Mouse (Mus musculus) fibroblast of lung, adult 2 months (primary cell): Measurements from ENCODE around the gene Otud4.
"Not testable (repeated sequence)": the region's sequence is repeated elsewhere in the genome, so short reads cannot be mapped to it uniquely, and the experiment has no call there.

Source experiments
- DNase-seq: peaks from one replicate; pipeline ENCODE4 v3.0.0-alpha.2; 2011; ENCODE audit warnings: low read depth

Gene Otud4

GRCm38 (mm10) chr8:79639586-79640451 is at the start of gene Otud4:
TSS of gene Otud4 (plus strand) at chr8:79639618.
- DNase-seq, result no peak

- no peak for DNase-seq
Observed at GRCm38 (mm10) chr8:79600962-79601361, 38.5 kb upstream of the Otud4 start.

GRCm38 (mm10) chr8:79603204-79603603 is 36.2 kb upstream of the Otud4 start:
- DNase-seq, result not testable (repeated sequence)

GRCm38 (mm10) chr8:79606225-79606624 is 33.2 kb upstream of the Otud4 start:
- no peak for DNase-seq

GRCm38 (mm10) chr8:79606751-79607300 is 32.6 kb upstream of the Otud4 start:
- DNase-seq, result no peak

- DNase-seq, result no peak
Observed at GRCm38 (mm10) chr8:79608701-79609100, 30.7 kb upstream of the Otud4 start.

- DNase-seq, result no peak
Observed at GRCm38 (mm10) chr8:79610268-79610667, 29.1 kb upstream of the Otud4 start.

- DNase-seq, result no peak
Observed at GRCm38 (mm10) chr8:79612298-79612697, 27.1 kb upstream of the Otud4 start.

GRCm38 (mm10) chr8:79612965-79613364 is 26.5 kb upstream of the Otud4 start:
- DNase-seq, result no peak

- no peak for DNase-seq
Observed at GRCm38 (mm10) chr8:79615741-79616350, 23.6 kb upstream of the Otud4 start.

GRCm38 (mm10) chr8:79618906-79619305 is 20.5 kb upstream of the Otud4 start:
- no peak for DNase-seq

GRCm38 (mm10) chr8:79619353-79619752 is 20.1 kb upstream of the Otud4 start:
- DNase-seq, result no peak

GRCm38 (mm10) chr8:79620000-79620399 is 19.4 kb upstream of the Otud4 start:
- DNase-seq, result no peak

- no peak for DNase-seq
Observed at GRCm38 (mm10) chr8:79620489-79621276, 18.7 kb upstream of the Otud4 start.

GRCm38 (mm10) chr8:79622346-79622745 is 17.1 kb upstream of the Otud4 start:
- no peak for DNase-seq

- no peak for DNase-seq
Observed at GRCm38 (mm10) chr8:79623351-79623750, 16.1 kb upstream of the Otud4 start.

- no peak for DNase-seq
Observed at GRCm38 (mm10) chr8:79624416-79624815, 15.0 kb upstream of the Otud4 start.

GRCm38 (mm10) chr8:79626213-79626612 is 13.2 kb upstream of the Otud4 start:
- no peak for DNase-seq

- DNase-seq, result no peak
Observed at GRCm38 (mm10) chr8:79635491-79635890, 3.9 kb upstream of the Otud4 start.

GRCm38 (mm10) chr8:79636151-79636550 is 3.3 kb upstream of the Otud4 start:
- DNase-seq, result no peak

GRCm38 (mm10) chr8:79637237-79637636 is 2.2 kb upstream of the Otud4 start:
- DNase-seq, result no peak

- DNase-seq, result no peak
Observed at GRCm38 (mm10) chr8:79638001-79638706, 1.3 kb upstream of the Otud4 start.
